Mouse (Mus musculus) myocyte (in vitro differentiated cells): ENCODE results near the gene Map3k3. TPM values are rescaled to one million over a fixed set of nuclear protein-coding genes. Genes with fewer than 3 reads are reported as not detected.

Experiments used
- H3K27me3 ChIP-seq: one replicate; pipeline ENCODE4 v1.6.1; 2011; ENCODE audit not compliant: control insufficient read depth, insufficient read depth, insufficient read length
- H3K36me3 ChIP-seq: one replicate; pipeline ENCODE4 v1.6.1; 2011; ENCODE audit not compliant: control insufficient read depth, insufficient read depth
- H3K4me2 ChIP-seq: one replicate; pipeline ENCODE4 v1.6.1; 2011; ENCODE audit warnings: low read depth, control low read depth
- H3K4me3 ChIP-seq: one replicate; pipeline ENCODE4 v1.5.1; 2011; ENCODE audit warnings: mild to moderate bottlenecking, control low read depth, moderate library complexity
- H3K79me2 ChIP-seq: one replicate; pipeline ENCODE4 v1.6.1; 2011; ENCODE audit not compliant: control insufficient read depth, insufficient read depth
- H3ac ChIP-seq: one replicate; pipeline ENCODE4 v1.6.1; 2011; ENCODE audit not compliant: control insufficient read depth, insufficient read length
- CEBPB ChIP-seq: IDR thresholded peaks from 2 replicates; pipeline ENCODE4 v1.6.1; 2011; ENCODE audit warnings: mild to moderate bottlenecking, moderate library complexity; ENCODE audit not compliant: poor library complexity, insufficient read depth, severe bottlenecking
- E2F4 ChIP-seq: IDR thresholded peaks from one replicate; pipeline ENCODE4 v1.6.1; 2011; ENCODE audit warnings: mild to moderate bottlenecking, control low read depth, moderate library complexity; ENCODE audit not compliant: insufficient read depth
- MAX ChIP-seq: IDR thresholded peaks from one replicate; pipeline ENCODE4 v1.6.1; 2011; ENCODE audit warnings: low read depth, mild to moderate bottlenecking, control low read depth
- MYOD1 ChIP-seq, 3 experiments: IDR thresholded peaks; one replicate each; pipeline ENCODE4 v1.6.1; 2011; ENCODE audit warnings: control low read depth in 2 of 3, low read depth in 2 of 3, mild to moderate bottlenecking in 2 of 3, moderate library complexity in 1 of 3; ENCODE audit not compliant: insufficient read length in 2 of 3, control insufficient read depth in 1 of 3
- MYOG ChIP-seq, 3 experiments: IDR thresholded peaks; one replicate each; pipeline ENCODE4 v1.6.1; 2011; ENCODE audit warnings: control low read depth in 2 of 3, low read depth in 2 of 3, mild to moderate bottlenecking in 2 of 3; ENCODE audit not compliant: insufficient read length in 2 of 3, control insufficient read depth in 1 of 3, insufficient read depth in 1 of 3
- POLR2A ChIP-seq: IDR thresholded peaks from one replicate; pipeline ENCODE4 v1.6.1; 2011; ENCODE audit warnings: low read depth, mild to moderate bottlenecking, control low read depth, moderate library complexity; ENCODE audit not compliant: insufficient read length
- POLR2AphosphoS2 ChIP-seq: IDR thresholded peaks from one replicate; pipeline ENCODE4 v1.6.1; 2011; ENCODE audit warnings: low read depth, control low read depth; ENCODE audit not compliant: insufficient read length
- REST ChIP-seq: IDR thresholded peaks from one replicate; pipeline ENCODE4 v1.6.1; 2011; ENCODE audit warnings: mild to moderate bottlenecking, control low read depth, moderate library complexity; ENCODE audit not compliant: insufficient read depth, insufficient read length
- SRF ChIP-seq: IDR thresholded peaks from one replicate; pipeline ENCODE4 v1.6.1; 2011; ENCODE audit warnings: low read depth; ENCODE audit not compliant: control insufficient read depth, insufficient read length
- TCF12 ChIP-seq: IDR thresholded peaks from one replicate; pipeline ENCODE4 v1.6.1; 2011; ENCODE audit warnings: mild to moderate bottlenecking, control low read depth; ENCODE audit not compliant: poor library complexity, insufficient read depth, severe bottlenecking
- TCF3 ChIP-seq: IDR thresholded peaks from one replicate; pipeline ENCODE4 v1.6.1; 2011; ENCODE audit warnings: low read depth, control low read depth; ENCODE audit not compliant: insufficient read length
- USF1 ChIP-seq: IDR thresholded peaks from one replicate; pipeline ENCODE4 v1.6.1; 2011; ENCODE audit warnings: low read depth, mild to moderate bottlenecking, control low read depth, moderate library complexity
- polyA plus RNA-seq: library from polyadenylated mRNA; unstranded; fragments of >200 nt; fragmentation: generic; extraction: Trizol; gene quantifications from one replicate; pipeline ENCODE4 v1.2.1, GENCODE M21; 2012; ENCODE audit warnings: missing spikeins

The Map3k3 gene
- polyA plus RNA-seq, 1 experiment = 21.9 TPM

GRCm38 (mm10) chr11:106192657-106193370 is 108.4 kb downstream of the Map3k3 start:
- Histone ChIP-seq H3ac (peak overlapping the region; percentile 26), H3K4me2 (peak overlapping the region; percentile 98), H3K79me2 (peaks cover 10% of the 10 kb centered on the region), H3K36me3 (peaks cover 18% of the 10 kb centered on the region), H3K27me3 (no peaks in the 10 kb centered on the region), H3K4me3 (peak overlapping the region; percentile 67)
- TF ChIP-seq TCF12 (no peak), POLR2AphosphoS2 (no peak), SRF (no peak), MYOD1 (IDR thresholded peaks at IDR 0.05; ENCODE audit: control insufficient read depth in 1 of 3, insufficient read length in 2 of 3, low read depth in 2 of 3) (no peak), POLR2A (no peak), CEBPB (no peak), MYOG (IDR thresholded peaks at IDR 0.05; ENCODE audit: control insufficient read depth in 1 of 3, insufficient read depth in 1 of 3, insufficient read length in 2 of 3, low read depth in 2 of 3) (no peak), E2F4 (no peak), TCF3 (no peak)

- Histone ChIP-seq H3K79me2 (peaks cover 10% of the 10 kb centered on the region), H3K4me3 (peak overlapping the region; percentile 67), H3K4me2 (peak overlapping the region; percentile 98), H3ac (peak overlapping the region; percentile 26), H3K27me3 (no peaks in the 10 kb centered on the region), H3K36me3 (peaks cover 26% of the 10 kb centered on the region)
- no peak for TF ChIP-seq CEBPB
- peak; percentile 95 for TF ChIP-seq POLR2AphosphoS2
- no peak for TF ChIP-seq MYOD1 (IDR thresholded peaks at IDR 0.05; ENCODE audit: control insufficient read depth in 1 of 3, insufficient read length in 2 of 3, low read depth in 2 of 3)
- TF ChIP-seq MYOG (IDR thresholded peaks at IDR 0.05; ENCODE audit: control insufficient read depth in 1 of 3, insufficient read depth in 1 of 3, insufficient read length in 2 of 3, low read depth in 2 of 3) = peak in 1 of 3 experiments; percentile 5
- TF ChIP-seq TCF3 = no peak
- no peak for TF ChIP-seq TCF12
- TF ChIP-seq REST = no peak
- no peak for TF ChIP-seq USF1
- TF ChIP-seq POLR2A = peak; percentile 64
- no peak for TF ChIP-seq MAX
- TF ChIP-seq SRF = peak; percentile 26
- no peak for TF ChIP-seq E2F4
Observed at GRCm38 (mm10) chr11:106193371-106194154, 109.2 kb downstream of the Map3k3 start.

DNA sequence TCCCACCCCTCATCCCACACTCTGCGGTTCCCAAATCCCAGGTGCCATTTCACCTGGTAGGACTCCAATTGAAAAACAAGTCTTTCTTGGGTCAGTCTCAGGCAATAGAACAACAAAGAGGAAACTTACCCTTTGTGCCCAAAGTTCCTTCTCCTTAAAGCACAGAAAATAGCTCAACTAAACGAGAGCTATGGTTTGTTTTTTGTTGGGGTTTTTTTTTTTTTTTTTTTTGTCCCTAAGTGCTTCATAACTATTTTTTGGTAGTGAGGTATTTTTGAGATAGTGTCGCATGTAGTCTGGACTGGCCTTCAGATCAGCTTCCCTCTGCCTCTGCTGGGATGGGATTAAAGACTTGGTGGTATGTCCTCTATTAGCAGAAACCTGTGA is 109.7 kb downstream of the Map3k3 start:
- H3K4me2 ChIP-seq = peak overlapping the region; percentile 86
- no peaks in the 10 kb centered on the region for H3K27me3 ChIP-seq
- TF ChIP-seq E2F4 = no peak
- no peak for TF ChIP-seq MYOG (IDR thresholded peaks at IDR 0.05; ENCODE audit: control insufficient read depth in 1 of 3, insufficient read depth in 1 of 3, insufficient read length in 2 of 3, low read depth in 2 of 3)
- TF ChIP-seq POLR2A = no peak
- no peak for TF ChIP-seq POLR2AphosphoS2
- TF ChIP-seq USF1 = no peak
- TF ChIP-seq CEBPB = no peak
- no peak for TF ChIP-seq TCF3
- no peak for TF ChIP-seq SRF
- no peak for TF ChIP-seq MYOD1 (IDR thresholded peaks at IDR 0.05; ENCODE audit: control insufficient read depth in 1 of 3, insufficient read length in 2 of 3, low read depth in 2 of 3)
- no peak for TF ChIP-seq TCF12
- TF ChIP-seq REST = no peak
- TF ChIP-seq MAX = no peak
- H3K4me3 ChIP-seq = peak overlapping the region; percentile 67
- H3ac ChIP-seq = peak overlapping the region; percentile 26
- H3K79me2 ChIP-seq = peaks cover 10% of the 10 kb centered on the region
- peaks cover 32% of the 10 kb centered on the region for H3K36me3 ChIP-seq

- Histone ChIP-seq H3K4me3 (no peak overlapping the region), H3K4me2 (no peak overlapping the region), H3K79me2 (peaks cover 10% of the 10 kb centered on the region), H3ac (no peak overlapping the region), H3K27me3 (no peaks in the 10 kb centered on the region), H3K36me3 (peaks cover 33% of the 10 kb centered on the region)
- TF ChIP-seq POLR2AphosphoS2 = peak; percentile 53
- TF ChIP-seq MAX = no peak
- TF ChIP-seq REST = no peak
Observed at GRCm38 (mm10) chr11:106194891-106195290, 110.5 kb downstream of the Map3k3 start.

- Histone ChIP-seq H3K79me2 (peaks cover 10% of the 10 kb centered on the region), H3K4me2 (no peak overlapping the region), H3ac (no peak overlapping the region), H3K4me3 (no peak overlapping the region), H3K36me3 (peaks cover 33% of the 10 kb centered on the region), H3K27me3 (no peaks in the 10 kb centered on the region)
- TF ChIP-seq MYOG (IDR thresholded peaks at IDR 0.05; ENCODE audit: control insufficient read depth in 1 of 3, insufficient read depth in 1 of 3, insufficient read length in 2 of 3, low read depth in 2 of 3) (no peak), SRF (no peak), TCF12 (no peak), REST (no peak), CEBPB (no peak), POLR2A (no peak)
Observed at GRCm38 (mm10) chr11:106195341-106195740, 110.9 kb downstream of the Map3k3 start.
